Mouse (Mus musculus): Measurements from ENCODE around the gene Lsm14b. TPM values are rescaled to one million over a fixed set of nuclear protein-coding genes. Genes with fewer than 3 reads are reported as not detected.

The Lsm14b gene
- total RNA-seq, 2 experiments from 2014 or later = 43.0 to 44.9 TPM

DNA sequence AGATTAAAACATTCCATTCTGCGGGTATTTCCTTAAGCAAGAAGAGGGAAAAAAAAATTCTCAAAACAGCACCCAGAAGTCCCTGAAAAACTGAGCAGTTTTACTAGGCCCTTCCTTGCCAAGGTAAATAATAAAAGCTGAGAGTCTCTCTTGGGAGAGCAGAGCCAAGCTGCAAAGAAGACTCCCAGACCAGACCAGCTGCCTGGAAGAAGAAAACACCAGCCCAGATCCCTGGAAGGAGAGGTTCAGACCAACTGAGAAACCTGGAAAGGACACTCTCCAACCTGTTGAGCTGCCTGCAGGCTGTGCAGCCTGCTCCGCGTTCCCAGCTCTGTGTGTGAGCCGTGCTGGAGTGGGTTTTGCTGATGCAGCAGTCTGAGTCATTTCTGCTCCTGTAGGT is 7.2 kb upstream of the Lsm14b start:
- DNase-seq = no peak

DNA sequence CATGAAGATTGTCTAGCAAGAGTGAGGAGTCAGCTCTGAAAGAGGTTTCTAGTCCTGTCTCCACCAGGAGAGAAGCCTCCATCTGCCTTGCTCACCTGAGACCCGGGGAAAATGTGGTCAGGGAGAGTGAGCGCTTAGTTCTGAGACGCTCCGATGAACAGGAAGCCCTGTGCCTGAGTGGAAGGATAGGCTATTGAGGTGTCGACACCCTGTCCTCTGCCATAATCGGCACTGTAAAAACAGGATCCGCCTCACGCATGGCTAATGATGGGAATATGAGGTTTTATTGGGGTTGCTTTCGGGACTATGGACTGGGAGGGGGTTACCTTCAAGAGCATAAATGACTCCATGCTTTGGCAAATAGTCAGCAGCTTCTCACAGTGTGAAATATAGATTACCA is 6.2 kb upstream of the Lsm14b start:
- DNase-seq = no peak

DNA sequence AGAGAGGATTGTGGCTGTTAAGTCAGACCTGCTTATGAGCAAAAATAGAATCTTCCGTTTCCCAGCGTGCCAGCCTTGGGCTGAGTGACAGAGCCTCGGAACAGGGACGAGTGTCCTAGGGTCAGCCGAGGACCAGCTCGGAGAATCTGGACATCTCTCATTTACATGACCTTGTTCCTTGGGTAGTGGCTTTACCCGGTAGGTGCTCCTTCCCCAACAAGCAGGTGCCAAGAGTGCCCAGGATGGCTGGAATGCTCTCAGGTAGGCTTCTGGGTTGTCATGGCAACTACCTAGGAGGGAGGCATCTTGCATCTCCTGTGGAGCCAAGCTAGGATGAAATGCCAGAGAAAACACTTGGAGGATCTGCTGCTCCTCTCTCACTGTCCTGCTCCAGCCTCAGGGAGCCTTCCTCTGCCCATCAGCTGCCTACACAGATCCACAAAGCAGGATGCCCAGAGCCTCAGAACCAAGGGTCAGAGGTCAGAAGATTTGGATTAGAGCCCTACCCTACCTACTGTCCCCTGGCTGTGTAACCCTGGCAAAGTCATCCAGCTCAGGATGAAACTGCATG is 4.6 kb upstream of the Lsm14b start:
- no peak for DNase-seq

DNA sequence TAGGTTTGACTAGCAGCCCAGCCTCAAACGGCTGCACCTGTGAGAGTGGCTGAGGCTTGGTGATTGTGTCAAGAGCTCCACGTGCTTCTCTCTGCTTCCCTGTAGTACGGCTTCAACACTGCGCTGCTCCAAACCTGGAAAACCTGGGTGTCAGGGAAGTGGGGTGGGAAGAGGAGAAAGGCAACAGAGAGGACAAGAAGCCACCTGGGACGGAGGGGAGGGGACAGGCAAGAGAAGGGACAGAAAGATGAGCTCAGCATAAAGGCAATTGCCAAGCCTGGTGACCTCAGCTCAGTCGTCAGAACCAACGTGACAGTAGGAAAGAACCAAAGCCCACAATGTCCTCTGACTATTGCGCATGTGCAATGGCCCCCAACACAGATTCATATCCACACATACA is 3.9 kb upstream of the Lsm14b start:
- no peak for DNase-seq

DNA sequence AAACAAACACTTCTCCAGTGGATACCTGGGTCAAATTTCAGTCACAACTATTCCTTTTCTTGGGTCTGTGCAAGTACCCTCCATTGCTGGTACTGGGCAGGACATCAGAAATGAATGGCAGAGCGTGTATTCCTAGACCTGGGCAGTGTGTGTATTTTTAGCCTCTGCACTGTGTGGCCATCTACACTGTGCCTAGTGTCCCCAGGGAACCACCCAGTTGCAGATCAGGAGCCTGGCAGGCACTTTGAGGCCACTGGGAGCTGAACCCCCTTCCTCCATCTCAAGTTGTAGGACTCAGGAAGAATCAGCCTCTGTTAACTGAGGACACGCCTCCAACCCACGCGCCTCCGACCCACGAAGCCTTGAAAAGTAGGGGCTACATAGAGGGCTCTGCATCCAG is 2.0 kb upstream of the Lsm14b start:
- DNase-seq = no peak

DNA sequence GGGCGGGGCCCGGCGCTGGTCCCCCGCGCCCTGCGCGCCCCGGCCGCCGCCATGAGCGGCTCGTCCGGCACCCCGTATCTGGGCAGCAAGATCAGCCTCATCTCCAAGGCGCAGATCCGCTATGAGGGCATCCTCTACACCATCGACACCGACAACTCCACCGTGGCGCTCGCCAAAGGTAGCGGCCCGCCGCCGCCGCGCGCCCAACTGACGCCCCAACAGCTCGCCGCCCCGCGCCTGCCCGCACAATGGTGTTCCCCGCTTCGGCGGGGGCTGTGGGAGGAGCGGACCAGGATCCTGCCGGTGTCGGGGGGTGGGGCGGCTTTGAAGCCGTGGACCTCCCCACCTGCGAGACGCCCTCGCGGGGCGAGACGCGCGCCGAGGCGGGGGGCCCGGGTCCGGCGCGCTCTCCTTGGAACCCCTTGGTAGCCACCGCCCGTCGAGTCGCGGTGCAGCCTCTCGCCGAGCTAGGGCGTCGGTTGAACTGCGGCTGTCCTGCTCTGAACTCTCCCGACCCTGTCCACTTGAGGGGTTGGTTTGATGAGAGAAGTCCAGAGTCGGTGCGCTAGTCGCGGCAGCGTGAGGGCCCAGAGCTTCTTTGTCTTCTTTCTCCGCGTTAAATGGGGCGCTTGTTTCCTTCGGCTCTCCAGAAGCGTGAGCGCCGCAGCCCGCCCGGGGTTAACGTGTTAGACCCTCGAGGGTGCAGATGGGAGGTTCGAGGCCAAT is 511 bp downstream of the Lsm14b start:
- peak; percentile 55 to 70 for DNase-seq

DNA sequence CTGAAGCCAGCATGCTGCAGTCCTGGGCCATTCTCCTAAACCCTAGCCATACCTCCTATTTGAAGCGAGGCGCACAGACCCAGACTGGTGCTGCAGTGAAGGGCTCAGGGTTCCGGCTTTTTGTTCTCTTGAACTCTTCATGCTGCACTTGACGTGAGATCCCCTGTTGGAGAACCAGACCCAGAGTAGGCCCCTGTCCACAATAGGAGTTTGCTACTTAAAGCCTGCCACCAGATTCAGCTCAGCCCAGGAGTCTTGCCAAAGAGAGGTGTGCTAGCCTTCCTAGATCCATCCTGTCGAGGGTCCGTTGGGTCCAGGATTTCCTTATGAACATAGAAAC is 1.0 kb downstream of the Lsm14b start:
- no peak for DNase-seq

DNA sequence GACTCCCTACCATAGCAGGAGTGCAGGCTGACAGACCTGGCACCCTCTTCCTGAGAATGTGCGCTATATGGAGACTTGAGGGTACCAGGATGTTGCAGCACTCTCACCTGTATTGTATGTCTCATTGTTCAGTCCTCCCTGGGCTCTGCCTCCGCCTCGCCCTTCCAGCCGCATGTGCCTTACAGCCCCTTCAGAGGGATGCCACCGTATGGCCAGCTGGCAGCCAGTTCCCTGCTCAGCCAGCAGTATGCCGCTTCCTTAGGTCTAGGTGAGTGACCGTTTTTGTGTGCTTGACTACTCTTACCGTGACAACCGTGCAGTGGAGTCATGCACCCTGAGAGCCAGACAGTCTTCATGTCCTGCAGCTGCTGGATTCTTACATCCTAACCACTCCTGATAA is 3.0 kb downstream of the Lsm14b start:
- no peak for DNase-seq

DNA sequence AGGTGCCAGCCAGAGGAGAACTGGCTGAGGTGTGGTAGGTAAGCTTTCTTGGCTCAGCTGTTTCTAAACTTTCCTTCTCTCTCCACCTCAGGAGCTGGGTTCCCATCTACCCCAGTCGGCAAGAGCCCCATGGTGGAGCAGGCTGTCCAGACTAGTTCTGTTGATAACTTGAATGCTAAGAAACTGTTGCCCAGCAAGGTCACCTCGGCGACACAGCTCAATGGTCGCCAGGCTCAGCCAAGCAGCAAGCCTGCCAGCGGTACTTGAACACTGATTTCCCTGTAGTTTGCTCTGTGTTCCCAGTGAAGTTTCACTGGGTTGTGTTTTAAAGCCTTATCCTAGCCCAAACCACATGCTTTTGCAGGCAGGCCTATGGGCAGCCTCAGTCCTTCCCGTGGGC is 6.5 kb downstream of the Lsm14b start:
- no peak for DNase-seq

DNA sequence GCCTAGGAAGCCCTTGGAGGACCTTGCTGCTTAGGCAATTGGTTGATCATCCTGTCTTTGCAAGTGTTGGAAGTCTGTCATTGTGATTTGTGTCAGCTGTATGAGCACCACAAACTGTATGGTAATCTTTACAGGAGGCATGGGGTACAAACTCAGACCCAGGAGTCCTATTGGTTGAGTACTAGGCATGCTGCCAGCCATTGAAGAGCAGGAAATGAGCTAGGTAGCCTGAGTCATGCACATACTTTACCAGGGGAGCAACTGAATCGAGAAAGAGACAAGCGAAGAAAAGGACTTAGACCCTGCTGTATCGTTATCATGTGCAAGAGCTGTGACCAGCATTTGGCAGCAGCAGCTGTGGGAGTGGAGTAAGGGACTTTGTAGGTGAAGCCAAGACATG is 8.1 kb downstream of the Lsm14b start:
- no peak for DNase-seq

DNA sequence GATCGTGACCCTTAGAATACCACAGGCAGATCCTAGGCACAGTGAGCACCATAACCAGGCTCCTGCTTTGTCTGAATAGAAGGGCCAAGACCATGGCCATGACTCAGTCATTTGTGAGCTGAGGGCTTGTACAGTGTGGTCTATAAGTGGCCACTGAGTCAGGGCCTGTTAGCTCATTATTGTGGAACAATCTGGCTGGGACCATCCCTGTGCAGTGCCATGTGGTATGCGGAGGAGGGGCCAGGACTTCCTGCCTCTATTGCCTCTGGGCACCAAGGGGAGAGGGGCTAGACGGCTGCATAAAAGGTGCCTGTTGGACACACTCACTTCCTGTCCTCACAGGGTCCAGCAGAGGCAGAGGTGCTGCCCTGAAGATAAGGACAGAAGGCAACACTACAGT is 9.2 kb downstream of the Lsm14b start:
- no peak for DNase-seq

DNA sequence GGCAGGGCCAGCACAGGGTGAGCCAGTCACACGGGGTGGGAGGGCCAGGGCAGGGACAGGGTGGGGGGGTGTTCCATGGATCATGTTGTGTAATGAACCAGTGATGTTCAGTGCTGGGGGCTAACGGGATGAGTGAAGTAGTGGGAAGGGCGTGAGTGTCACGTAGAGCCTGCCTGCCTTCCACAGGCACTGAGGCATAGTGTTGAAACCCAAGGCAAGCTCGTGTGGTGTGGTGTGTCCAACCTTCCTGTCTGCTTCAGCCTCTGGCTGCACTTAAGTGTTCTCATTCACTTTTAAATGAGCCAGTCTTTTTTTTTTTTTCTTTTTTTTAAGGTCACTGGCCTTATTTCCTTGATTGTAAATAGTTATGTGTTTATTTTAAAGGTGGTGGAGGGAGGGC is 10.0 kb downstream of the Lsm14b start:
- DNase-seq = no peak

DNA sequence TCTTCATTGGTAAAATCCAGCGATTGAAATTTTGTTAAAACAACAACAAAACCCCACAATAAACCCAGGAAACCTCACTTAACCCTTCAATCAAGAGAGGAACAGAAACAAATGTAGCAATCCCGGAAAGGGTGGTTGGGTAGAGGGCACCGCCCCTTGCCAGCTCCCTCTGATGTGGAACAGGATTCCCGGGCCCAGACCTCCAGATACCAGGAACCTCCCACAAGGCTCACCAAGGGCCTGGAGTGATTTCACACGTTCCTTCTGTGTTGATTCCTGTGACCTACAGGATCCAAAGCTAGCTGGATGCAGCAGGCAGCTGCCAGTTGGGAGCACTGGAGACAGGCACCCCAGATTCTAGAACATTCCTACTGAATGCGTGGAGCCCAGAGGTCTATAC is 15.6 kb downstream of the Lsm14b start:
- DNase-seq = no peak

DNA sequence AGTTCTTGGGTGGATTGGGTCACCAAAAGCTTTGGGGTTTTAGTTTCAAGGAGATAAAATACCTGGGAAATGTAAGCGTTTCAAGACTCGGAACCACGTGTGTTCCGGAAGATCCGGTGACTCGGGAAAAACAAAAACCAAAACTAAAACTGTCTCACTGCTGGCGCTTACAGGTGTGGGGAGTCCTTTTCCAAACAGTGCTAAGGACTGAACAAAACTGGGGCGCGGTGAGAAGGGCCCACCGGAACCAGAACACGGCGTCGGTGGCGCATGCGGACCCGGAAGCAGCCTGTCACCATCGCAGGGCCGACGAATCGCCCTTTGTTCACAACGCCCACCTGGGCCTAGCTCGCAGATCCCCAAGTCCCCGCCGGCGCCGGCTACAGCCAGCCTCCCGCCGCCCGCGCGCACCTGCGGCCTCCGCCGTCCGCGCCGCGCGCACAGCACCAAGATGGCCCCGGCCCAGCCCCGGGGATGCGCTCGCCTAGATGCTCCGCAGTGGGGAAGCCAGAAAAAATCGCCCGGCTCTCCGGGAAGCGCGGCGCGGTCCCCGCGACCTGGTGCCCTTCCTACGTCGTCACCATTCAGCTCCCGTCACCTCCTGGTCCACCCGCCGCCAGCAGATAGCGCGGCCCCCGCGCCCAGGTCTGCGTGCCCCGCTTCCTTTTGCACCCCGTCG is 16.9 kb downstream of the Lsm14b start:
- peak; percentile 47 to 59 for DNase-seq

DNA sequence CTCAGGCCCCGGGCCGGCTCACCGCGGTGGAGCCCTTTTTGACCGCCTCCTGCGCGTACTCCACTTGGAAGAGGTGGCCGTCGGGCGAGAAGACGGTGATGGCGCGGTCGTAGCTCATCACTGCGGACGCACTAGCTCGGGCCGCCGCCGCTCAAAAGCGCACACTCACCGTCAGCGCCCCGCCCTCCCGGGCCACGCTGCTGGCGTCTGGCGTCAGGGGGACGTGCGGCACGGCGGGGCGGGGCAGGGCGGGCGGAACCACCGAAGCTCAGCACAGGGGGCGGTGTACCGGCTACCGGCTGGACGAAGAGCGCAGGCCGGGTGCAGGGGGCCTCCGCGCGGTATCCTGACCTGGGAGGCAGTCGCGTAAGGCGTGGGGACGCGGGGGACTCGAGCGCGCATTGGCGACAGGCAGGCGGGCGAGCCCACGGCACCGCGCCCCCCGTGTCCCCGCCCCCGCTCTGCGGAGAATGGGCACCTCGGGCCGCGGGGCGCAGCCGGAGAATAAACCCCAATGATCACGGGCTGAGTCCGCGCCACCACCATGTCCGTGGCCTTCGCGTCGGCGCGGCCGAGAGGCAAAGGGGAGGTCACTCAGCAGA is 17.6 kb downstream of the Lsm14b start, which contains the start of the genes Psma7 and Ss18l1:
Gene Psma7, minus strand, starts transcription at position 178 of the 602 bp plus-strand sequence.
Gene Ss18l1, plus strand, starts transcription at position 254 of the 602 bp plus-strand sequence.
- DNase-seq = peak; percentile 93 to 96

DNA sequence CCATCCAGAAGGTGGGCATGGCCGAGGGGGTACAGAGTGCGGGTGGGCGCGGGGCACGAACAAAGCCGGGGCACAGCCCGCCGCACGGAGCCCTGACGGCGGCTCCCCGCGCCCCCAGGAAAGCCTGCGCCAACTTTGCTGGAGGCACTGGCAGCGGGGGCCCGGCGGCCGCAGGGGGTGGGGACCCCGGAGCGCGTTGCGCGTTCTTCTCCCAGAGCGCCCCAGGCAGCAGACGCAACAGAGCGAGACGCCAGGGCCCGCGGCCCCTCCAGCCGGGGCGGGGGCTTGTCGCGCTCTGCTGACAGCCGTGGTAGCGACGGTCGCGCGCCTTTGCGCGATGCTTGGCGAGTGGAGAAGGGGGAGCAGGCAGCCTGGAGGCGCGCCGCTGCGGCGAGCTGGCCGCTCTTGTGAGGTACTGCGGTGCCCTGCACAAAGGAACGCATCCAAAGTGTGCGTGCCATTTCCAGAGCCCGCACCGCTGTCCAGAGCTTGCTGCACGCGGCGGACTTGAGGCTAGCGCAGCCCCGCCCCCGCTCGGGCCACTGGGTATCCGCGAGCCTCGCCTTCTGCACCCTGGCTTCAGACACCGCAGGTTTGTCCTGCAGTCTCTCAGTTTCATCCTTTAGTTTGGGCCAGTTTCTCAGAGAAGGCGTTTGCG is 18.2 kb downstream of the Lsm14b start:
- peak; percentile 59 to 76 for DNase-seq

DNA sequence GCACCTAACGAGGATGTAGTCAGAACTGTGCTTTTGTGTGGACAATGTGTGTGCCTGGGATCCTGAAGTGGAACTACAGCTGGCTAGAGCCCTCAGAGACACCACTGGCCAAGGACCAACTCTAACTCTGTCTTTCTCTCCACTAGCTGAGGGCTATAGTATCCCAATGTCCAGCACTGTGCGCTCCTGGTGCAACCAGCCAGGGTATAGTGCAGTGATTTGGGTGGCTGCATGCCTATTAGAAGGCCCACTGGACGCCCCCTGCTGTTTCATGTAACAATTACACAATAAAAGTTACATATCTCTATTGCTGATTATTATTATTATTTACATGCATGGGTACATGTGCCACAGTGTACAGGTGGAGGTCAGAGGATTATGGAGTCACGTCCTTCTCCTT is 20.5 kb downstream of the Lsm14b start:
- DNase-seq = peak; percentile 44 to 66

DNA sequence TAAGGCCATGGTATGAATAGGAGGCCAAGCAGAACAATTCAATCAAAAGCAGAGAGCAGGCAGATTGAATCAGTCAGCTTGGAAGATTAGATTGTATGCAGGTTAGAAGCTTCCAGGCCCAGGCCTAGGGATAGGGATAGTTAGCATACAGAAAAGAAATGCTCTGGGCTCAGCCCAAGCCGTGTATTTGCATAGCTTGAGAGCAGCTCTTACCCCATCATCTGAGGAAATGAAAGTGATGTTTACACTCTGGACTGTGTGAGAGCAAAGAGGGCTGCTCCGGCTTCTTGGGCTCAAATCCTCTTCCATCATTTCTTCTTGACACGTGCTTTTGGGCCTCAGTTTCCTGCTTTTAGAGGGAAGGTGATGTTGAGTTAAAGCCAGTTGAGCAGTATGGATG is 22.8 kb downstream of the Lsm14b start:
- DNase-seq = no peak

DNA sequence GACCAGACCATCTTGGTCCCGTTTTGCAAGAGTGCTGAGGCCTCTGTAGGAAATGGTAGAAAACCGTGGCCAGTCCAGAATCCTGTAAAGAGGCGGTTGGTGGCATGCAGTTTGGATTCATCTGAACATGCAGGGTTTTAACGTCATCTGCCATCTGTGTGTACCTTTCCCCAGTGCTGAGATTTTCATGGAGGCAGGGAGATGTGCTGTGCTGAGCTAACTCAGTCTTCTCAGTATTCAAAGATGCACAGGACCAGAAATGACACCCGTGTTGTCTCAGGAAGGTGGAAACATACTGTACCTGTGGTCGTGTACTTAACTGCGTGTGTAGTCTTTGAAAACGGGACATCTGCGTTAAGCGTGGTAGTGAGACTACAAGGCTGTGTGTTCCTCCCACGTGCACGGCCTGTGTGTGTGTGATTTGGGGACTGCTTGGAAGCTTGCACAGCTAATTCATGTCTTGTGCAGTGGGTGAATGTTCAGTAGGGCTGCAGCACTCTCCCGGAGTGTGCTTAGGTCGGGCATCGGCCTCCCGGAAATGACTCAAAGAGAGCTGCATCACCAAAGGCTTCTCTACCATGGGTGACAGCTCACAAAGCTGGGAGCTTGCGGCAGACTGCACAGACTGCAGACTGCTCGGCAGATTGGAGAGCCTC is 23.3 kb downstream of the Lsm14b start:
- no peak for DNase-seq

DNA sequence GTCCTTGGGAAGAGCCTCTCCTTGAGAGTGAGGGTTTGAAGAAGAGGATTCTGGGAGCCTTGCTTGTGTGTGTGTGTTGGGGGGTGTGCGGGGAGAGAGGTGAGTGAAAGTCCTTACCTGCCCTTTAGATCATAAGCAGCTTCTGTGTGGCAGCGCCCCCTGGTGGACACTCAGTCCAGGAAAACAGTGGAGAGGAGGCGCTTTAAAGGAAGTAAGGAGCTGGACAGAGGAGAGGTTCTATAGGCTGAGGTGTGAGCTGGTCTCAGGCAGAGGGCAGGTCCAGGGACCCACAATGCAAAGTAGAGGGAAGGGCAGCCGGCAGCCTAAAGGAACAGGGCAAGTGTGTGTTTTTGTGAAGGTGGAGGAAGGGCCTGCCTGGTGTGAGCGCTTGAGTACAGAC is 26.2 kb downstream of the Lsm14b start:
- peak; percentile 83 to 90 for DNase-seq

DNA sequence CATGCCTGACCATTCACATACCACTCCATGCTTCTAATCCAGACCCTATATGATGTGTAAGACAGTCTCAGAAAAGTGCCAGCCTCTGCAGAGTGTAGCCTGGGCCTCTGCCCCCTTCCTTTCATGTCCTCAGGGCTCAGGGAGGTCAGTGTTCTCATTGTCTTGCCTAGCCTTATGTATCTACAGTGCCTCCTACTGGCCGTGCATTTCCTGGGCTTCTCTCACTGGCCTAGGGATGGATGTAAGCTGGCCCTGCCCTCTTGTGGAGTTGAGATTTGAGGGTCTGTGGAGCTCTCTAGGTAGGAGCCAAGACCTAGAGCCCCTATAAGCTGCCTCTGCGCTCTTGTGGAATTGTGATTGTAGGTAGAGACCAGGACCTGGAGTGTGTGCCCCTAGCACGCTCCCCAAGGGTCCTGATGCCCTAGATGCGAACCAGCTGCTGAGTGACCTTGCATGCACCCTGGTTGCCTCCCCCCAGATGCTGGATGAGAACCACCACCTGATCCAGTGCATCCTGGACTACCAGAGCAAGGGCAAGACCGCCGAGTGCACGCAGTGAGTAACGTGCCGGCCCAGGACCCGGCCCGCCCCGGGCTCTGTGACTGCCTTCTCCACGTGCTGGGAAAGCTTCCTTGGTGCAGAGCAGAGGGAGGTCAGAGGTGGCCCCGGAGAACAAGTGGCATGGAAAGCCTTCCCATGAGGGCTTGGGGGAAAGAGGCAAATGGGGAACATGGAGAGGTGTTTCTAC is 27.4 kb downstream of the Lsm14b start:
- DNase-seq = peak in 1 of 2 experiments; percentile 15

Measured in adrenal gland, postnatal 36 days (tissue).